Mouse (Mus musculus) hindbrain, embryonic 15.5 days (tissue): ENCODE data around the gene Piga. TPM values are rescaled to one million over a fixed set of nuclear protein-coding genes. Genes with fewer than 3 reads are reported as not detected.

ENCODE experiments used
- ATAC-seq: fragments of 200-750 bp; cut with Nextera tagmentation; 2 replicates; pipeline ENCODE4 v1.8.0; 2017; ENCODE audit warnings: low read depth, moderate number of reproducible peaks, moderate TSS enrichment; ENCODE audit not compliant: low FRiP score
- H3K27ac ChIP-seq: fragments of 300-500 bp; sonication (generic); replicated peaks from 2 replicates; pipeline ENCODE4 v1.5.1; 2015; ENCODE audit warnings: mild to moderate bottlenecking, inconsistent platforms
- H3K27me3 ChIP-seq: fragments of 300-500 bp; sonication (generic); 2 replicates; pipeline ENCODE4 v1.6.1; 2015; ENCODE audit warnings: control low read depth, inconsistent platforms
- H3K36me3 ChIP-seq: fragments of 300-500 bp; sonication (generic); 2 replicates; pipeline ENCODE4 v1.6.1; 2015; ENCODE audit warnings: control low read depth, inconsistent platforms
- H3K4me1 ChIP-seq: fragments of 300-500 bp; sonication (generic); replicated peaks from 2 replicates; pipeline ENCODE4 v1.6.1; 2015; ENCODE audit warnings: control low read depth, inconsistent platforms
- H3K4me2 ChIP-seq: fragments of 300-500 bp; sonication (generic); 2 replicates; pipeline ENCODE4 v1.6.1; 2015; ENCODE audit warnings: moderate library complexity, mild to moderate bottlenecking, inconsistent platforms
- H3K4me3 ChIP-seq: fragments of 300-500 bp; sonication (generic); 2 replicates; pipeline ENCODE4 v1.5.1; 2015; ENCODE audit warnings: mild to moderate bottlenecking, inconsistent platforms
- H3K9ac ChIP-seq: fragments of 300-500 bp; sonication (generic); 2 replicates; pipeline ENCODE4 v1.6.1; 2015; ENCODE audit warnings: inconsistent platforms
- H3K9me3 ChIP-seq: fragments of 300-500 bp; sonication (generic); 2 replicates; pipeline ENCODE4 v1.6.1; 2016; ENCODE audit warnings: control low read depth, inconsistent platforms
- WGBS: fragments of 180-500 bp; shearing (Covaris S2); methylation state at CpG from one replicate; pipeline ENCODE4 v1.1.7; 2015; 5-methylcytosine and 5-hydroxymethylcytosine counted together
- polyA plus RNA-seq: library from polyadenylated mRNA; unstranded; fragments of >200 nt; fragmentation: Nextera tagmentation; extraction: Ambion mirVana; gene quantifications from 2 replicates; pipeline ENCODE4 v1.2.1, GENCODE M21; 2015

Gene Piga
- 5.5 and 5.8 TPM in 2 replicates for polyA plus RNA-seq

- 21% methylated on average over 40 of the region's 40 CpGs for WGBS
- Histone ChIP-seq H3K27me3 (no peaks in the 10 kb centered on the region), H3K27ac (peak within 1 kb of the TSS; percentile 71), H3K4me3 (peak within 1 kb of the TSS; percentile 60), H3K4me1 (0 out of 2 replicates have a peak, but pooled peaks cover 7% of the 10 kb centered on the region), H3K4me2 (peak within 1 kb of the TSS; percentile 63), H3K9ac (peak within 1 kb of the TSS; percentile 54), H3K9me3 (no peaks in the 10 kb centered on the region), H3K36me3 (no peaks in the 10 kb centered on the region)
- peak; percentile 100 for ATAC-seq
Measured at GRCm38 (mm10) chrX:164419471-164419939, at the start of gene Piga. Gene Piga (plus strand): TSS chrX:164419787.

GRCm38 (mm10) chrX:164370576-164370975, 49.0 kb upstream of the Piga start:
- no peak overlapping the region for H3K9ac ChIP-seq
- no peaks in the 10 kb centered on the region for H3K4me1 ChIP-seq
- no peaks in the 10 kb centered on the region for H3K27me3 ChIP-seq
- no peak overlapping the region for H3K4me2 ChIP-seq
- H3K9me3 ChIP-seq, result no peaks in the 10 kb centered on the region
- no peak for ATAC-seq
- WGBS, result 84% methylated on average over 3 of the region's 3 CpGs
- H3K27ac ChIP-seq, result no peak overlapping the region
- no peaks in the 10 kb centered on the region for H3K36me3 ChIP-seq
- H3K4me3 ChIP-seq, result no peak overlapping the region

DNA sequence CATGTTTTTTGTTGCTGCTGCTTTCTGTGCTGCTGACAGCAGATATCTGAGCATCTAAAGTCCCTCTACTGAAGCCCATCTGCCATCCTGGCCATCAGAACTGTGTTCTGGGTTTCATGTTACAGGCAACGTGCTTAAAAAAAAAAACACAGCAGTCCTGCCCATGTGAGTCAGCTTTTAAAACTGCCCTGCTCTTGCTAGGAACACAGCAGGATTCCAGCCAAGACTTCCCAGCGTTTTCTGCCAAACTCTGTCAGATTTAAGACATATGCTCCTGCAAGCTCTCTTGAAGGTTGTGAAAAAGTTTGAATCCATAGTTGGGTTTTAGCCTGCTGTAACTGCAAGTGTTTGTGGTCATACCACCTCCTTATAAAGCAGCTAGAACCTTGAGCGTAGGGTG, 46.5 kb upstream of the Piga start, which contains the start of gene Vegfd:
Gene Vegfd (plus strand): TSS at position 298 of the 400 bp plus-strand sequence.
- H3K27me3 ChIP-seq, result no peaks in the 10 kb centered on the region
- H3K4me1 ChIP-seq, result no peaks in the 10 kb centered on the region
- H3K36me3 ChIP-seq, result no peaks in the 10 kb centered on the region
- H3K4me2 ChIP-seq, result no peak within 1 kb of the TSS
- H3K9ac ChIP-seq, result no peak within 1 kb of the TSS
- H3K27ac ChIP-seq, result no peak within 1 kb of the TSS
- 43% methylated on average over 3 of the region's 3 CpGs for WGBS
- H3K9me3 ChIP-seq, result no peaks in the 10 kb centered on the region
- no peak within 1 kb of the TSS for H3K4me3 ChIP-seq
- ATAC-seq, result no peak

- 63% methylated on average over 5 of the region's 5 CpGs for WGBS
- Histone ChIP-seq H3K4me2 (no peak overlapping the region), H3K9me3 (no peaks in the 10 kb centered on the region), H3K9ac (no peak overlapping the region), H3K4me1 (no peaks in the 10 kb centered on the region), H3K4me3 (no peak overlapping the region), H3K27ac (no peak overlapping the region), H3K27me3 (no peaks in the 10 kb centered on the region), H3K36me3 (no peaks in the 10 kb centered on the region)
- no peak for ATAC-seq
Measured at GRCm38 (mm10) chrX:164374586-164374985, 45.0 kb upstream of the Piga start.

GRCm38 (mm10) chrX:164379721-164380120, 39.9 kb upstream of the Piga start:
- H3K4me3 ChIP-seq, result no peak overlapping the region
- H3K27ac ChIP-seq, result no peak overlapping the region
- no peaks in the 10 kb centered on the region for H3K9me3 ChIP-seq
- H3K4me1 ChIP-seq, result 0 out of 2 replicates have a peak, but pooled peaks cover 4% of the 10 kb centered on the region
- no peaks in the 10 kb centered on the region for H3K27me3 ChIP-seq
- WGBS, result 87% methylated on average over 4 of the region's 4 CpGs
- no peak for ATAC-seq
- H3K4me2 ChIP-seq, result no peak overlapping the region
- H3K9ac ChIP-seq, result no peak overlapping the region
- no peaks in the 10 kb centered on the region for H3K36me3 ChIP-seq

- H3K36me3 ChIP-seq, result no peaks in the 10 kb centered on the region
- H3K9me3 ChIP-seq, result no peaks in the 10 kb centered on the region
- H3K4me1 ChIP-seq, result 0 out of 2 replicates have a peak, but pooled peaks cover 4% of the 10 kb centered on the region
- ATAC-seq, result peak; percentile 98
- no peak overlapping the region for H3K27ac ChIP-seq
- peak overlapping the region; percentile 82 for H3K4me2 ChIP-seq
- H3K9ac ChIP-seq, result peak overlapping the region; percentile 36
- H3K4me3 ChIP-seq, result peak overlapping the region; percentile 45
- no peaks in the 10 kb centered on the region for H3K27me3 ChIP-seq
- WGBS, result 29% methylated on average over 32 of the region's 33 CpGs
Measured at GRCm38 (mm10) chrX:164381618-164382408, 37.8 kb upstream of the Piga start.

DNA sequence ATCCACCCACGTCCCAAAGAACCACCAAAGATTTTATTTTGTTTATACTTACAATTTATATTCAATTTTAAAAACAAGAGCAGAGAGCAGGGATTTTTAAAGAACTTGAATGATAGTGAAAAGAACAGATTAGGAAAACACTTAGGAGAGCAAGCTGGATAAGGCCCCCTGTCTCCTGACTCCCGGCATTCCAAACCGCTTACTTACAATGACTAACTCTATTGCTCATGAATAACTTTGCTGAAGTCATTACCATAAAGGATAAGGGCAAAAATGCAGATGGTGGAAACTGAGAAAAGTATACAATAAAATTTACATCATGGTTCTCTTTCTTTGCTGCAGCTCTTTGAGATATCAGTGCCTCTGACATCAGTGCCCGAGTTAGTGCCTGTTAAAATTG, 25.5 kb upstream of the Piga start:
- no peaks in the 10 kb centered on the region for H3K9me3 ChIP-seq
- H3K27ac ChIP-seq, result no peak overlapping the region
- H3K4me3 ChIP-seq, result no peak overlapping the region
- no peaks in the 10 kb centered on the region for H3K36me3 ChIP-seq
- WGBS, result 80% methylated on average over 4 of the region's 4 CpGs
- no peaks in the 10 kb centered on the region for H3K4me1 ChIP-seq
- no peak overlapping the region for H3K9ac ChIP-seq
- no peak overlapping the region for H3K4me2 ChIP-seq
- H3K27me3 ChIP-seq, result no peaks in the 10 kb centered on the region
- ATAC-seq, result no peak

DNA sequence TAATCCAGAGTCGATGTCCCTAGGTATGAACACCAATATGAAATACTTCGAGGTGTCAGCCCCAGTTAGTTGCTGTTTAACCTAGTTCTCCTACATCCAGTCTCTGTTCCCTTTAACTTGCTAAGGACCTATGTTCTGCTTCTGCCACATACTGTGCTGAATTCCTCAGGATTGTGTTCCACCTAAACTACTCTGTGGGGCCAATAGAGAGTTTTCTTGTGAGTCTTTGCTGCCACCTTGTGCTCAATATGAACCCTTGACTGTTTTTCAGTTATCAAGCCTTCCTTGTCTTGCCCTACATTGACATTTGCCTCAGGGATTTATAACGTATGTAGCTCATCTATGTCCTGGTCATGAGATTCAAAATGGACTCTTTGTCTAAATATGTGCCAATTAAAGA, 21.1 kb upstream of the Piga start:
- no peak overlapping the region for H3K9ac ChIP-seq
- no peak overlapping the region for H3K4me2 ChIP-seq
- no peaks in the 10 kb centered on the region for H3K4me1 ChIP-seq
- no peak overlapping the region for H3K27ac ChIP-seq
- H3K27me3 ChIP-seq, result no peaks in the 10 kb centered on the region
- no peak overlapping the region for H3K4me3 ChIP-seq
- H3K36me3 ChIP-seq, result no peaks in the 10 kb centered on the region
- peak; percentile 54; the same call in 1 of the 2 replicates for ATAC-seq
- WGBS, result 59% methylated on average over 3 of the region's 3 CpGs
- no peaks in the 10 kb centered on the region for H3K9me3 ChIP-seq

DNA sequence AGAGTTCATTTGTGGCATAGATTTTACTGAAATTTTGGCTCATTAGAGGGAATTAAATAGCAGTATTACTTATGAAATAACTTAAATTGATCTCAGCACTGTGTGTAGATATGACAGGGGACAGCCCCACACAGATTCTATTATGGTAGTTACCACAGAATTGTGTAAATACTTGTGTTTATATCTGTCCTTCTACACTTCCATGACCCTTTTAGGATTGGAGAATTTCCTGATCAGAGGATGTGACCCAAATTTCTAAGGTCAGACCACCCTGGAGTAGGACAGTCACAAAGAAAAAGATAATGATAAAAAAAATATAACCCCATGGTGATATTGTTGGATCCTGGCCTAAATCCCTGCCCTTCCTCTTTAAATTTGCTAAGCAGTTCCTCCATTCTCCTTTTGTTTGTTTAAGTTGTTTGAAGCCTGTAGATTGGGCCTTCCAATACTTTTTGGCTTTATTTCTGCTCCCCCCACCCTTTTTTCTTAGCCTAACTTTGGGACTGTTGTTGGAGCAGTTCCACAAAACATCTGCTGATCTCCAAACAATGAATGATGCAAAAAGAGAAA, 14.4 kb upstream of the Piga start:
- no peak for ATAC-seq
- H3K9ac ChIP-seq, result no peak overlapping the region
- no peaks in the 10 kb centered on the region for H3K36me3 ChIP-seq
- no peak overlapping the region for H3K4me3 ChIP-seq
- no peaks in the 10 kb centered on the region for H3K4me1 ChIP-seq
- no peaks in the 10 kb centered on the region for H3K27me3 ChIP-seq
- H3K27ac ChIP-seq, result no peak overlapping the region
- no peak overlapping the region for H3K4me2 ChIP-seq
- H3K9me3 ChIP-seq, result no peaks in the 10 kb centered on the region

GRCm38 (mm10) chrX:164406133-164407022, 13.2 kb upstream of the Piga start:
- 82% methylated on average over 9 of the region's 9 CpGs for WGBS
- Histone ChIP-seq H3K9ac (no peak overlapping the region), H3K4me1 (no peaks in the 10 kb centered on the region), H3K4me2 (no peak overlapping the region), H3K9me3 (no peaks in the 10 kb centered on the region), H3K27ac (no peak overlapping the region), H3K36me3 (no peaks in the 10 kb centered on the region), H3K27me3 (no peaks in the 10 kb centered on the region), H3K4me3 (no peak overlapping the region)
- no peak for ATAC-seq

DNA sequence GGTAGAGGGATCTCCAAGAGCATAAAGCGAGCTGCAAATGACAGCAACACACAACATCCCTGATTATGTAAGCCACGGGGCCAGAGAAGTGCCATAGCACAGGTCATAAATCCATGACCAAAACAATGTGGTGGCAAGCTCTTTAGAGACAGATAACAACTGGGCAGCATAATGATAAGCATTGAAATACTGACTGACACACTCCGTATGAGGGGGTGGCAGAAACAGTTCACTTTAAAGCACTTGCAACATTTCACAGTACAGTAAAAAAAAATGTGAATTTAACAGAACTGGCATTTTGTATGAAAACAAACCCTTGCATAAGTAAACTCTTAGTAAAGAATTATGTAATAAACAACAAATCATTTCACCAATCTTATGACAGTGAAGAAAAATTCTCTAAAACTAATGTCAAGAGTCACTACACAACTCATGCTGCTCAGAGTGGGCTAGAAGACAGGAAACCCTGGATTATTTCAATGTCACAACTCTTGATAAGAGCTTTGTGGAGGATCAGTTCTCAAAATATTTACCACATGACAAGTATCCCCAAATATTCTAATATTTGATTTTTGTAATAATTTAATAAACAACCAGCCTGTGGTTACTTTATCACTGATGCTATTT, 11.2 kb upstream of the Piga start:
- no peaks in the 10 kb centered on the region for H3K4me1 ChIP-seq
- no peak overlapping the region for H3K27ac ChIP-seq
- H3K4me3 ChIP-seq, result no peak overlapping the region
- H3K27me3 ChIP-seq, result no peaks in the 10 kb centered on the region
- no peaks in the 10 kb centered on the region for H3K36me3 ChIP-seq
- ATAC-seq, result no peak
- no peak overlapping the region for H3K4me2 ChIP-seq
- WGBS, result 77% methylated on average over 3 of the region's 3 CpGs
- H3K9ac ChIP-seq, result no peak overlapping the region
- no peaks in the 10 kb centered on the region for H3K9me3 ChIP-seq
